Mouse (Mus musculus): ENCODE results near the gene Decr2.

DNA sequence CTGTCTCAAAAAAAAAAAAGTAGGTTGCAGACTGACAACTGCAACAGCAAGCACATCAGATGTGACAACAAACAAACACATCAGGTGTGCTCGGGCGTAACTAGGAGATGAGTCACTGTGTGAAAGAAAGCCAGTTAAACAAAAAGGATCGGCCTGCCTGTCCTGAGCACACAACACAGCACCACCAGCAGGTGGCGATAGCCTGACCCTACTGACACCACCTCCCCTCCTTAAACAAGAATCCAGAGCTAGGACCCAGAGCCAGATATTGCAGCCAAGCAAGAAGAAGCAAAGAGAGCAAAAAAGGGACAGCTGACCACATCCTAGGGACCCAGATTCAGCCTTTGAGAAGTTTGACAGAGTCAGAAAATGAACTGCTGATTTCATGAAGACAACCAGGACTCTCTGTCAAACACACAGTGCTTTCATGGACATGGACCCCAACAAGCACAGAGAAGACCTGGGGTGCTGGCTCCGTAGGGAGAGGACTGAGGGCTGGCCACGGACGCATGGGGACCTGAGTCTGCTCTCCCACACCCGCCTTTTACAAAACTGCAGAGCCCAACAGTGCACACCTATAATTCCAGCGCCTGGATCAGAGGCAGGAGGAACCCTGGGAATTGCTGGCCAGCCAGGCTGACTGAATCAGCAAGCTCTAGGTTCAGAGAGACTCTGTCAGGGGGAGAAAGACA, 48.9 kb downstream of the Decr2 start:
- TF ChIP-seq ZMIZ1 (IDR thresholded peaks at IDR 0.05; ENCODE audit: low read depth, low read length) = no peak
- TF ChIP-seq ZC3H11A (IDR thresholded peaks at IDR 0.05; ENCODE audit: low read depth, low read length) = no peak

Measured in CH12.LX (cell line).